Mouse (Mus musculus) G1E (cell line): ENCODE results near the gene Depdc7. TPM values are rescaled to one million over a fixed set of nuclear protein-coding genes. Genes with fewer than 3 reads are reported as not detected.

Experiments
- ATAC-seq: 2 replicates; pipeline ENCODE4 v1.8.0; 2016; ENCODE audit warnings: mild to moderate bottlenecking; ENCODE audit not compliant: insufficient number of reproducible peaks, poor library complexity, low FRiP score, severe bottlenecking; ENCODE audit errors: extremely low read depth
- DNase-seq: peaks from one replicate; pipeline ENCODE4 v3.0.0; 2012; ENCODE audit warnings: low spot score
- H3K27me3 ChIP-seq: 2 replicates; pipeline ENCODE4 v1.6.1; 2012; ENCODE audit warnings: mild to moderate bottlenecking, low read length, inconsistent platforms; ENCODE audit not compliant: insufficient read depth
- H3K36me3 ChIP-seq: replicated peaks from 2 replicates; pipeline ENCODE3; 2012; ENCODE audit warnings: mild to moderate bottlenecking, inconsistent platforms
- H3K4me1 ChIP-seq: 2 replicates; pipeline ENCODE4 v1.6.1; 2012; ENCODE audit warnings: low read depth, low read length, inconsistent platforms, mixed read lengths; ENCODE audit not compliant: insufficient read depth
- H3K4me3 ChIP-seq: 2 replicates; pipeline ENCODE4 v1.5.1; 2012; ENCODE audit warnings: low read depth, mild to moderate bottlenecking, inconsistent platforms, low read length, moderate library complexity, mixed read lengths
- H3K9me3 ChIP-seq: replicated peaks from 2 replicates; pipeline ENCODE4 v1.6.1; 2012; ENCODE audit warnings: inconsistent platforms
- POLR2AphosphoS5 ChIP-seq: IDR thresholded peaks from 2 replicates; pipeline ENCODE4 v1.6.1; 2012; ENCODE audit warnings: low read depth, low read length, inconsistent platforms; ENCODE audit not compliant: insufficient replicate concordance
- polyA plus RNA-seq: library from polyadenylated mRNA; stranded (reverse); fragments of >175 nt; gene quantifications from 2 replicates; pipeline ENCODE4 v1.2.3, GENCODE M21; 2012
- total RNA-seq, 2 experiments: library from RNA; stranded (forward) in 1 of 2; stranded (reverse) in 1 of 2; fragments of 200-1000 nt in 1 of 2; fragments of >200 nt in 1 of 2; fragmentation: Nextera tagmentation in 1 of 2; gene quantifications; 2 replicates each; pipeline ENCODE4 v1.2.3; 2014 to 2017

The Depdc7 gene
- total and polyA plus RNA-seq, 3 experiments, result 1.4 to 7.0 (median 2.4) TPM

GRCm38 (mm10) chr2:104677326-104677725, 65.4 kb downstream of the Depdc7 start:
- Histone ChIP-seq H3K4me1 (no peaks in the 10 kb centered on the region), H3K4me3 (no peak overlapping the region), H3K27me3 (peaks cover 16% of the 10 kb centered on the region), H3K36me3 (no peaks in the 10 kb centered on the region), H3K9me3 (no peaks in the 10 kb centered on the region)
- ATAC-seq, result no peak
- no peak for DNase-seq
- TF ChIP-seq POLR2AphosphoS5, result no peak

Other genes with a start within 250 kb of the Depdc7 start
- 69.2 and 82.4 TPM in 2 replicates for gene Hipk3, start 248.4 kb downstream of the Depdc7 start, total RNA-seq (2014; fragmentation: Nextera tagmentation)
- gene Hipk3, start 248.4 kb downstream of the Depdc7 start, total RNA-seq (2017), result 43.3 and 49.7 TPM in 2 replicates
- gene Hipk3, start 248.4 kb downstream of the Depdc7 start, polyA plus RNA-seq, result 12.2 and 12.8 TPM in 2 replicates
- gene Cstf3, start 152.4 kb downstream of the Depdc7 start, total RNA-seq (2014; fragmentation: Nextera tagmentation), result 88.1 and 91.7 TPM in 2 replicates
- gene Cstf3, start 152.4 kb downstream of the Depdc7 start, total RNA-seq (2017), result 30.3 and 30.4 TPM in 2 replicates
- 3.0 and 7.7 TPM in 2 replicates for gene Cstf3, start 152.4 kb downstream of the Depdc7 start, polyA plus RNA-seq
- 15.6 and 17.5 TPM in 2 replicates for gene Tcp11l1, start 30.7 kb downstream of the Depdc7 start, total RNA-seq (2014; fragmentation: Nextera tagmentation)
- gene Tcp11l1, start 30.7 kb downstream of the Depdc7 start, total RNA-seq (2017), result 13.5 and 13.6 TPM in 2 replicates
- 7.2 and 7.8 TPM in 2 replicates for gene Tcp11l1, start 30.7 kb downstream of the Depdc7 start, polyA plus RNA-seq
- gene Pin1rt1, start 26.5 kb downstream of the Depdc7 start, total RNA-seq (2014; fragmentation: Nextera tagmentation), result not detected in 2 replicates
- not detected in 2 replicates for gene Pin1rt1, start 26.5 kb downstream of the Depdc7 start, total RNA-seq (2017)
- gene Pin1rt1, start 26.5 kb downstream of the Depdc7 start, polyA plus RNA-seq, result not detected in 2 replicates
- 57.8 and 61.1 TPM in 2 replicates for gene Qser1, start 73.9 kb upstream of the Depdc7 start, total RNA-seq (2014; fragmentation: Nextera tagmentation)
- gene Qser1, start 73.9 kb upstream of the Depdc7 start, total RNA-seq (2017), result 6.0 and 6.6 TPM in 2 replicates
- gene Qser1, start 73.9 kb upstream of the Depdc7 start, polyA plus RNA-seq, result 2.5 and 2.6 TPM in 2 replicates
- not detected in 2 replicates for gene Prrg4, start 107.0 kb upstream of the Depdc7 start, total RNA-seq (2014; fragmentation: Nextera tagmentation)
- 0.05 TPM in 1 of 2 replicates, not detected in the other for gene Prrg4, start 107.0 kb upstream of the Depdc7 start, total RNA-seq (2017)
- gene Prrg4, start 107.0 kb upstream of the Depdc7 start, polyA plus RNA-seq, result not detected in 2 replicates
- 17.7 TPM in 1 of 2 replicates, not detected in the other for gene Ccdc73, start 124.9 kb upstream of the Depdc7 start, total RNA-seq (2014; fragmentation: Nextera tagmentation)
- 31.5 and 34.6 TPM in 2 replicates for gene Ccdc73, start 124.9 kb upstream of the Depdc7 start, total RNA-seq (2017)
- 0.42 and 0.66 TPM in 2 replicates for gene Ccdc73, start 124.9 kb upstream of the Depdc7 start, polyA plus RNA-seq